Mouse (Mus musculus) hematopoietic multipotent progenitor cell, adult 10-12 weeks (in vitro differentiated cells): ENCODE results near the gene Btbd35f5. TPM values are rescaled to one million over a fixed set of nuclear protein-coding genes. Genes with fewer than 3 reads are reported as not detected.

ENCODE experiments used
- polyA plus RNA-seq: library from polyadenylated mRNA; stranded (reverse); fragments of >175 nt; gene quantifications from 2 replicates; pipeline ENCODE4 v1.2.3, GENCODE M21; 2012; ENCODE audit warnings: low replicate concordance

Gene Btbd35f5
- not detected in 2 replicates for polyA plus RNA-seq

GRCm38 (mm10) chrX:32973597-32973996 lies at the start of gene Btbd35f5:
Gene Btbd35f5 (plus strand): TSS chrX:32973897.

GRCm38 (mm10) chrX:32941468-32941867 lies 32.2 kb upstream of the Btbd35f5 start, which contains the start of gene Gm21789:
Gene Gm21789 (plus strand): TSS chrX:32941768.

Other genes with a start within 250 kb of the Btbd35f5 start
- gene Btbd35f21, start 247.8 kb upstream of the Btbd35f5 start, polyA plus RNA-seq: not detected in 2 replicates
- not detected in 2 replicates for gene Btbd35f30, start 79.3 kb upstream of the Btbd35f5 start, polyA plus RNA-seq
- gene Gm21789, start 32.1 kb upstream of the Btbd35f5 start, polyA plus RNA-seq: not detected in 2 replicates